Mouse (Mus musculus) ES-Bruce4 (cell line): ENCODE measurements around the gene Trim72. TPM values are rescaled to one million over a fixed set of nuclear protein-coding genes. Genes with fewer than 3 reads are reported as not detected.

Experiments
- H3K27ac ChIP-seq: 2 replicates; pipeline ENCODE4 v1.5.1; 2012; ENCODE audit warnings: low read length, inconsistent platforms; ENCODE audit not compliant: insufficient read depth
- H3K27me3 ChIP-seq: 2 replicates; pipeline ENCODE4 v1.6.1; 2012; ENCODE audit warnings: mild to moderate bottlenecking, low read length, inconsistent platforms; ENCODE audit not compliant: control insufficient read depth, poor library complexity, insufficient read depth, severe bottlenecking
- H3K36me3 ChIP-seq: 2 replicates; pipeline ENCODE4 v1.6.1; 2012; ENCODE audit warnings: inconsistent platforms, mild to moderate bottlenecking, low read length, moderate library complexity; ENCODE audit not compliant: control insufficient read depth, poor library complexity, insufficient read depth, severe bottlenecking
- H3K4me1 ChIP-seq: one replicate; pipeline ENCODE4 v1.8.1; 2011; ENCODE audit warnings: low read length; ENCODE audit not compliant: control insufficient read depth, insufficient read depth
- H3K4me3 ChIP-seq: 2 replicates; pipeline ENCODE4 v1.5.1; 2011; ENCODE audit warnings: low read depth, mild to moderate bottlenecking, low read length
- H3K9ac ChIP-seq: 2 replicates; pipeline ENCODE4 v1.6.1; 2012; ENCODE audit warnings: low read depth, mild to moderate bottlenecking, inconsistent platforms; ENCODE audit not compliant: poor library complexity, severe bottlenecking
- H3K9me3 ChIP-seq: replicated peaks from 2 replicates; pipeline ENCODE4 v1.6.1; 2012; ENCODE audit warnings: mild to moderate bottlenecking, low read length, inconsistent platforms; ENCODE audit not compliant: control insufficient read depth, poor library complexity, insufficient read depth, severe bottlenecking
- CTCF ChIP-seq: IDR thresholded peaks from one replicate; pipeline ENCODE4 v1.8.1; 2011; ENCODE audit warnings: low read depth, low read length
- EP300 ChIP-seq: IDR thresholded peaks from 2 replicates; pipeline ENCODE4 v1.6.1; 2011; ENCODE audit warnings: low read depth, low read length; ENCODE audit not compliant: insufficient read depth
- POLR2A ChIP-seq: IDR thresholded peaks from one replicate; pipeline ENCODE4 v1.8.1; 2011; ENCODE audit warnings: low read length; ENCODE audit not compliant: insufficient read depth
- polyA plus RNA-seq: library from polyadenylated mRNA; stranded (reverse); fragments of >200 nt; gene quantifications from 2 replicates; pipeline ENCODE4 v1.2.4, GENCODE M21; 2011; ENCODE audit warnings: low read depth; ENCODE audit not compliant: missing spikeins, insufficient read depth, insufficient read length

The Trim72 gene
- polyA plus RNA-seq, result 0.56 TPM in 1 of 2 replicates, not detected in the other

DNA sequence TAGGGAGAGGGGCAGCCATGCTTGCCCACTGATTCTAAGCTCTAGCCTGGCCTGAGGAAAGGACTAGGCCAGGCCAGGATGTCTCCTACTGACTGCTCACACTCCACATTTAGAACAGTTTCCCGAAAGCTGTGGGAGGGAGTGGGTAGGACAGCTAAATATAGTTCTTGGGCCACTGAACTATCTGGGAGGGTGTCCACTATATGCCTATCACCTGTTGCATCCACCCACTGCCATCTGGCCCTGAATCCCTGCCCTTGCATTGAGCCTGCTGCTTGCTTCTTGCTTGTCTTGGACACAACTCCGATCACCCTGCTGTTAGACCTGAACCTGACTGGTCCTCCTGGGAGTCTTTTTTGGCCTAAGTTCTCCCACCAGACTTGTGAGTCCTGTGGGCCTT, at the start of gene Trim72:
TSS of gene Trim72 (plus strand) at position 262 of the 400 bp plus-strand sequence.
- Histone ChIP-seq H3K36me3 (no peaks in the 10 kb centered on the region), H3K9ac (no peak within 1 kb of the TSS), H3K4me1 (no peaks in the 10 kb centered on the region), H3K27me3 (no peaks in the 10 kb centered on the region), H3K9me3 (no peaks in the 10 kb centered on the region), H3K4me3 (peak within 1 kb of the TSS; percentile 48), H3K27ac (no peak within 1 kb of the TSS)
- TF ChIP-seq EP300 (no peak), POLR2A (no peak), CTCF (no peak)

DNA sequence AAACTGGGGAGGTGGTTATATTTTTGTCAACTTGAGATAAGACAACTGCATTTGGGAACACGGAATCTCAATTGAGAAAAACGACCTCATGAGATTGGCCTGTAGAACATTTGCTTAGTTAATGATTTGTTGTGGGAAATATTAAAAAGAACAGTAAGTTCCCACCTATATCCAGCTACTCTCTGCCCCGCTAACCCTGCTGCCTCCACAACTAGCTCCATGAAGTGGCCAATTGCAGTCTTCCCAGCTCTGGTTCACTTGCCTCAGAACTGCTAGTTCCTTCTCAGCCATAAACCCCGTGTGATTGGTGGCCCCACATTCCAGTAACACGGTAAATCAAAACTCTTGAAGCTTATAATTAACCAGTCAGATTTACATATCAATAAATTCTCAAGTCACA, 44.4 kb upstream of the Trim72 start:
- Histone ChIP-seq H3K4me1 (no peaks in the 10 kb centered on the region), H3K27ac (no peak overlapping the region), H3K4me3 (no peak overlapping the region), H3K9me3 (no peaks in the 10 kb centered on the region), H3K27me3 (no peaks in the 10 kb centered on the region), H3K9ac (no peak overlapping the region), H3K36me3 (no peaks in the 10 kb centered on the region)
- no peak for TF ChIP-seq CTCF
- no peak for TF ChIP-seq POLR2A
- no peak for TF ChIP-seq EP300

DNA sequence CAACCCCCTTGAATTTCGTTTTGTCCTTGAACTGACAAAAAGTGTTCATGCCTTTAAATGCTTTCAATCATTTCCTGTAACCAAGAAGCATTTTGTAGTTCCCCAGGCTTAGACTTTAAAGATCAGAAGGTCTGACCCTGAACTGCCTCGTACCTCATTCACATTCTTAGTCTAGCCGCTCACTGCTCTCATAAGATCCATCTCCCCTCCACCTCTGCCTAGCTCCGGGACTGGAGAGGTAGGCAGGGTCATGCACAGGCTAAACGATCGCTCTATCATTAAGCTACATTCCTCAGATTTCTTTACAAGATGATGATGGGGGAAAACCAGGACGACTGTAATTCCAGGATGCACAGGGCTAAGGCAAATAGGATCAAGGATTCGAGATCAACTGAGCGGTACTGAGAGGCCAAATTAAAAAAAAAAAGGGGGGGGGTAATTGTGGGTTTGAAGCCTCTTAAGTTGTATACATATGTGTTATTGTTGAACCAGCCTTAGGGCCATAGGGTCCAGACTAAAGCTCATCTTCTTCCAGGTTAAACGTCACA, 37.3 kb upstream of the Trim72 start:
- Histone ChIP-seq H3K27ac (peak overlapping the region; percentile 66), H3K9me3 (no peaks in the 10 kb centered on the region), H3K9ac (peak overlapping the region; percentile 92), H3K4me3 (peak overlapping the region; percentile 88), H3K4me1 (no peaks in the 10 kb centered on the region), H3K27me3 (no peaks in the 10 kb centered on the region), H3K36me3 (peaks cover 21% of the 10 kb centered on the region)
- TF ChIP-seq CTCF (no peak), POLR2A (no peak), EP300 (no peak)

DNA sequence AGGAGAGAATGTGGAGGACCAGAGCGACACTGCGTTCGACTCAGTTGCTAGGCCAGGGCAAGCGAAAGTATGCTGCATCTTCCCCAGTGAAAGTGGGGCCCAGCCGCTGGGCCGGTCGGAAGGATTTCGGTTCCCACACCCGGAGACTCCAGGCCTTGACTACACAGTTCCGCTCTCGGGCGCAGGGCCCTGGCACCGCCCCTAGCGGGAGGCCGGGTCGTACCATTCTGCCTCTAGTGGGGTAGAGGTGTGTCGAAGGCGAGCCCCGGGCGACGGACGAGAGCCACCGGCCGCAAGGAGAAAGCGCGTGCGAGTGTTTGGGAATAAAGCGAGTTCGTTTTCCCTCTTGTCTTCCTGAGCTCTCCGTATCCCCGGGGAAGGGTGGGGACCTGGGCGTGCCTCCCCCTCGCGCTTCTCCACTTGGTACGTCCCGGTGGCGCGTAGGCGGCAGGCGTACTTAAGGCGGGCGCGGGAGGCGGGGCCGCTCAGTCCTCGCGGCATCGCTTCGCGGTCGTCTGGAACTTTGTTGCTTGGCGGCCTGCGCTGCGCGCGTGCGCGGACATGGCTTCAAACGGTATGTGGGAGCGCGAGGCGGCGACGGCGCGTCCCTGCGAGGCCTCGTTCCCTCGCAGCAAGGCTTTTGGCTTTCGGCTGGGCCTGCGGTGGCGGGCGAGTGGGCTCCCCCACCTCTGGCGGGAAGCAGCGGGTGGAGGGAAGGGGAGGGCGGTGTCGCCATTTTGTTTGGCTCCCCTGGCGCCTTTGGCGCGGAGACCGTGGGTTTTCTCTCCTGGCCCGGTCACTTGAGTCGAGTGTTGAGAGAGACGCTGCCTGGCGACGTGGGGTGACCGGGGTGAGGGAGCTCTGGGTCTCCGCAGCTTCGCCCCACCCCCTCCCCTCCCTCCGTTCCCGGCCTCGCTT, 36.5 kb upstream of the Trim72 start, which contains the start of gene Fus:
TSS of gene Fus (plus strand) at position 454 of the 918 bp plus-strand sequence.
- Histone ChIP-seq H3K36me3 (peaks cover 29% of the 10 kb centered on the region), H3K27me3 (no peaks in the 10 kb centered on the region), H3K4me1 (no peaks in the 10 kb centered on the region), H3K4me3 (peak within 1 kb of the TSS; percentile 88), H3K9me3 (no peaks in the 10 kb centered on the region), H3K27ac (peak within 1 kb of the TSS; percentile 68), H3K9ac (peak within 1 kb of the TSS; percentile 92)
- TF ChIP-seq EP300 (0 out of 2 replicates have a peak, but pooled peaks have one; percentile 15), CTCF (no peak), POLR2A (peak; percentile 95)

DNA sequence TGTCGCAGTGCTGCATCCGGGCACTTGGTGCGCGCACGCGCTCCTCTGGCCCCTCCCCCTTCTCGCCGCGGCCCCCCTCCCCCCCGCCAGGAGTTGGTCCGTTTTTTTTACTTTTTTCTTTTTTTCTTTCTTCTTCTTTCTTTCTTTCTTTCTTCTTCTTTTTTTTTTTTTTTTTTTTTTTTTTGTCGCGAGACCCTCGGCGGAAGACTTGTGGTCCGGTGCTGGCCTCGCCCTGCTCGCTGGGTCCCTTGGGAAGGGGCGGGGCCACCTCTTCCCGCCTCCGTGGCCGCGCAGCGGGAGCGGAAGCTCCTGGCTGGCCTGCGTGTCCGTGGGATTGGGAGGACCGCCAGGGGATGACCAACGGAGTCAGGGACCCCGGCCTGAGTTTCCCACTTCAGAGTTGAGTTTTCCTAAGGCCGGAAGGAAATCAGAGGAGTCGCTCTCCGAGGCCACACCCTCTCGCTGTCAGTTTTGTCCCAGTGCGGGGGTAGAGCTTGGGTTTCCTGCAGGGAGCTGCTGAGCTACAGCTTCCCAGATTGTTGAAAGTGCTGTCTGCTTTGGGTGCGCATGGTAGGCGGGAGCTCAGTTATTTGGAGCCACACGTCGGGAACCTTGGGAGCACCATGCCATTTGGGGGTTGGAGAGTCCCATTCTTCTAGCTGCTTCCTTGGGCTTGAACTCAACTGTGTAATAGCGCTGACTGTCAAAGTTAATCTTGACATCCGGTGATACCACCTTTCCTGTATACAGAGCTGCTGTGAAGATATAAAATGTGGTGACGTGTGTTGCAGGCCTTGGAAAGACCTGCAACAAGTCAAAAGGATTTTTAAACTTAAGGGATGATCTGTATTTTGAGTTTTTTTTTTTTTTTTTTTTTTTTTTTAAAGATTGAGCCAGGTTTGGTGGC, 35.6 kb upstream of the Trim72 start:
- TF ChIP-seq POLR2A (no peak), EP300 (no peak), CTCF (no peak)
- H3K4me3 ChIP-seq, result peak overlapping the region; percentile 82
- H3K36me3 ChIP-seq, result peaks cover 38% of the 10 kb centered on the region
- H3K9me3 ChIP-seq, result no peaks in the 10 kb centered on the region
- H3K27ac ChIP-seq, result no peak overlapping the region
- H3K9ac ChIP-seq, result peak overlapping the region; percentile 92
- H3K27me3 ChIP-seq, result no peaks in the 10 kb centered on the region
- H3K4me1 ChIP-seq, result no peaks in the 10 kb centered on the region
